Mouse (Mus musculus): ENCODE results near the gene Nav1.

Gene Nav1

GRCm38 (mm10) chr1:135579111-135579510 lies 28.0 kb downstream of the Nav1 start:
- no peak for DNase-seq

DNA sequence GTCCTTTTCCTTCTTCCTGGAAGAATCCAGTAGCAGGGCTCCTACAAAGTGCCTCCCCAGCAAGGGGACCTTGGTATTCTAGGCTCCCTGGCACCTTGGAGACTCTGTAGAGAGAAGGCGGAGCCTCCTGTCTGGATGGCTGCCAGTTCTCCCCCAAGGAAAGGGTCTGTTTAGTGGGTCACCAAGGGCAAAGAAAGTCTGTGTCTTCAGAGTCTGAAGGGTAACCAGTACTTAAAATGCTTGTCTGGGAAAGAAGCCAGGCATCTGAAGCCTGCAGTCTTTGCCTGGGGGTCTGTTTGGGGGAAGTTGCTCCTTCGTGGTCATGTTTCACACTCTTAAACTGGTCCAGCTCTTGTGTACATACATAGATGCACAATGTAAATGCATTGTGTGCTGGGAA lies 29.3 kb downstream of the Nav1 start:
- no peak for DNase-seq

DNA sequence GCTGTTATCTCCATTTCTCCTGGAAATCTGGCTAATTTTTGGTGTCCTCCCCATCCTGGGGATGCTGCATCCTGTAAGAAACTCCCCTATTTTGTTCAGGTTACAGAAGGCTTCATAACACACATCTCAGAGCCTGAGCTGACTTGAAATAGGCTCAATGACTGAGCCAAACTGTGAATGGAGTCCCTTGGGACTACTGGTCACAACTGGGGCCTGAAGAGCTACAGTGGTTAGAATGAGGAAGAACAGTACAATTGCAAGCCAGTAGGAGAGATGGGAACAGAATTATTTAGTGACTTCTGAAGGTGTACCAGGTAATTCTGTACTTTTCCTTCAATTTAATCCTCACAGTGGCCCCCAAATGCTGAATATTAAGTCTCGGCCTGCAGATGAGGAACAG lies 31.7 kb downstream of the Nav1 start:
- DNase-seq, result no peak

DNA sequence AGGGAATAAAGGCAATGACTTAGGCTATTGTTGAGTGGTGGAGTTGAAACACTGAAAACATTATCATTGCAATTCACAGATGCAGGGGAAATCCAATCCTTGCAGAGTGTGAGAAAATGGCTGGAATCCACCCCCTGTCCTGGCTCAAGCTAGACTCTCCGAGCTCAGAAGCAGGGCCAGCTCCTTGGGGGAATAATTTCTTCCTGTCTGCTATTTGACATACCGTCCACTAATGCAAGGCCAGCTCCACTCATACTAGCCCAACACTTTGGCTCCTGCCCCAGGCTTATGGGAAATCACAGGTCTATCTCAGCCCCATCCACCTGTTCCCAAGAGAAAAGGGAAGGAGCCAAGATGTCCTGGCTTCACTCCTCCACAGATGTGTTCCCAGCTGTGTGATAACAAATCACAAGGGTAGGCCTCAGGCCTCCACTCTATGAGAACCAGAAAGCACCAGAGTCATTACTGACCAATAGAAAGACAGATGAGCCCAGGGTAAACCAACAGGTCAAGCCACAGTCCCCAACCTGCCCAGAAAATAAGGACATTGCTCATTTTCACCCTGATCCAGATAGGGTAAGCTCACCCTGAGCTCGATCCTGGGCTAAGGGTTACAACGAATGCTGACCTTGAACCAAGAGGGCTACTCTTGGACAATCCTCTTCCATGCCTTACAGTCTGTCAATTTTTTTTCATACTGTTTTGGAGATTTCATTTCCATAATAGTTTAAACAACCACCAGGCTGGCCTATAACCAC lies 32.5 kb downstream of the Nav1 start:
- DNase-seq, result no peak

DNA sequence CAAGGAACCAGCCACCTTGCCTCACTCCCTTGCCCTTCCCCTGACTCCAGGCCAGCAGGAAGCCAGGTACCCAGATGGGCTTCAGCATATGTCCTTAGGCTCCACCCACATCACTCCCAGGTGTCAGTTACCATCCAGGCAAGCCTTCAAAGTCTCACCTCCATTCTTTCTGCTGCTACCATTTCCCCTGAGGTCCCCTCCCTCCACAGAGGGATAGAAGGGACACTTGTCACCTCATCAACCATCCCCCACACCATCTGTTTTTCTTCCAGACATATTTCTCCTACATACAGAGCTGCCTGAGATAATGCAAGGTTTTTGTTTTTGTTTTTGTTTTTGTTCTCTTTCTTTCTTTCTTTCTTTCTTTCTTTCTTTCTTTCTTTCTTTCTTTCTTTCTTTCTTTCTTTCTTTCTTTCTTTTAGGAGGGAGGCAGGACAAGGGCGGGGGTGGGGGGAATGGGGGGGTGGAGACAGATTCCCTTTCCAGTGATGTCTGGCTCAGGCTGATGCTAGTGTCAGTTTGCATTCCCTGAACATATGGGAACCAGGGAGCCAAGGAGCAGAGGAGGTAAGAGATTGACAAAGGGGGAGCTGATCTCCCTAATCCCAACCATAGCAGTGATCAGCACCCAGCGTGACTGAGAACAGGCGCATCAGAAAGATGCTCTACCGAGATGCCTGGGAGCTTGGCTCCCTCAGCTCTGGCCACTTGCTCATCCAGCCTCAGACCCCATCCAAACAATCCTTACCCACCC lies 34.8 kb downstream of the Nav1 start:
- DNase-seq, result no peak

DNA sequence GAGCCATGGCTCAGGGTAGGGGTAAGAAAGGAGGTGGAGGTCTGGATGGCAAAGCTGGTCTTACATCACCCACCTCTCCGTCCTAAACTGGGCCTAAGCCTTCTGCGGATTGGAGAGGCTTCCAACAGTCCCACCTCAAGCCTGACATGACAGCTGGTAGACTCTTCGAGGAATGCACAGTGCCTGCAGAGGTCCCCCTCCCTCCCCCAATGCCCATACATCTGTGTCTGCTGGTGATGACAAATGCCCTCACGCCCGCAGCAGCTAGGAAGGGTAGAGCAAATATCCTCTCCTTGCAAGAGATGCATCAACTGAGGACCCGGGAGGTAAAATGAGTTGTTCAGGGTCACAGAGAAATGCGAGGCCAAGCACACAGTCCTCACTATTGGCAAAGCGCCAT lies 39.0 kb downstream of the Nav1 start:
- DNase-seq, result no peak

DNA sequence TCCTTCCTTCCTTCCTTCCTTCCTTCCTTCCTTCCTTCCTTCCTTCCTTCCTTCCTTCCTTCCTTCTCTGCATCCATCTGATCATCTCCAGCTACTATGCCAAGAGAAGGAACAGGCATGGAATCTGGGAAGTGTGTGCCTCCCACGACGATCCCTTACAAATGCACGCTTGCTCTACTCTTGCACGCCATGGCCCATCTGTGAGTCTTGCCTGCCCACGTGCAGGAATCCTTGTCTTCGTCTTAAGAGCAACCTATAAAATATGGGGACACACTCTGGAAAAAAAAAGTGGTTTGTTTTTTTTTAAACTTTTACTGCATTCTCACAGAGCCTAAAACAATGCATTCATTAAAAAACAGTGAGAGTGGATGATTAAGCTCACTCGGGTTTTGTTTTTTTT lies 40.5 kb downstream of the Nav1 start:
- DNase-seq, result no peak

DNA sequence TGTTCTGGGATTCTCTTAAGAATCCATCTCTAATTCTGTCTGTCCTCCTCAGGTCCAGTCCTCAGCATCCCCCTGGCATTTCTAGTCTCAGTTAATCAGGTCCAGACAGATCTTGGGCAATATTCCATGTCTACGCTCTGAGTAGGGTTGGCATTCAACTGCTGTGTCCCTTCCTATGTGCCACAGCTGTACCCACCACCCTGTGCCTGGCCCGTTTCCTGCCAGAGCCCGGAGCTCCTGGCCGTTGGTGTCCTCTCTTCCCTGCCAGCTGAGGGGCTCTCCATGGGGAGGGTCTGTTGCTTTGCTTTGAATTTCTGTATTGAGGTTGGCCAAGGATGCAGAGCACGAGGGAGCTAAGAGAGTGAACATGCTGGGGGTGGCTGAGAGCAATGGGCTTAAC lies 41.3 kb downstream of the Nav1 start:
- no peak for DNase-seq

- no peak for DNase-seq
Measured at GRCm38 (mm10) chr1:135564660-135565519, 42.2 kb downstream of the Nav1 start.

DNA sequence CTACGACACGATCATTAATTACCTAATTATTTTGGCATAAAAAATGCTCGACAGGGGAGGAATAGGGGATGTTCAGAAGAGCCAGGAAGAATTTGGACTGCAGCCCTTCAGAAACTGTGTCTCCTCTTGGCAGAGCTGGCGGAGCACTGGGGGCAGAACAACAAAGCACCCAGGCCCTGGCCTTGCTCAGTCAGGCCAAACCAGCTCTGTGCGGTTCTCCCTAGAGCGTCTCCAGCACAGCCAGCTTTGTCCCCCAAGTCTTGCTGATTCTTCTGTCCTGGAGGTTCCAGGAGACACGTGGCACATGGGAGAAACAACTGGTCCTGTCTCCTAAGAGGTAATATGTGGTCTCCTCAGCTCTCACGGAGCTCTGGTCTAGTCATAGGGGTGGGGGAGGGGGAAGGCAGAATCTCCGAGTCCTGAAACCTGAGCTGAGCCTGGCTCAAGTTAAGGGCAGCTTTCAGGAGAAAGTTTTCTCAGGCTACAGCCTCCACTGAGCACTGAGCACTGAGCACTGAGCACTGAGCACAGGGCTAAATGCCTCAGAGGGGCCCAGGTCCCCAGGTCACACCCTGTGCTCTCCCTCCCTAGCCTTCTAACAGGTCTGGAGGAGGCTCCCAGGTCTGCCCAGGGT lies 43.2 kb downstream of the Nav1 start:
- DNase-seq, result peak; percentile 68

- DNase-seq, result no peak
Measured at GRCm38 (mm10) chr1:135562982-135563650, 44.0 kb downstream of the Nav1 start.

- peak; percentile 78 for DNase-seq
Measured at GRCm38 (mm10) chr1:135562115-135562514, 45.0 kb downstream of the Nav1 start.

DNA sequence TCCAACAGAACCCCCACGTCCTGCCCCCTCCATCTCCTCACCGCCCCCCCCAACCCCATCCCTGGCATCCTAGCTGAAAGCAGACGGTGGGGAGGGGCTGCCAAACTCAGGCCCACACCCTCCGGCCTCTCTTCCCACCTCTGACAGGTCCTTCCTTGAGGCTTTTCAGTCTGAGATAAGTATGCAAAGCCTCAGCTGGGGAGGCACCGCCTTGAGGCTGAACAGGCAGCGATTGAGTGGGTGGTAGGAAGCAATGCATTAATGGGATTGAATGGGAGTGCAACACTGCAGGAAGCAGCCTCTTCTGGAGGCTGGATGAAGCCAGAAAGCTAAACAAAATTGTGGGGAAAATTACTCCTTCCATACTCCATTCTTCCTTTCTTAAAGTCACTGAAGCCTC lies 45.8 kb downstream of the Nav1 start:
- DNase-seq, result no peak

GRCm38 (mm10) chr1:135557976-135558375 lies 49.1 kb downstream of the Nav1 start:
- peak; percentile 55 for DNase-seq

DNA sequence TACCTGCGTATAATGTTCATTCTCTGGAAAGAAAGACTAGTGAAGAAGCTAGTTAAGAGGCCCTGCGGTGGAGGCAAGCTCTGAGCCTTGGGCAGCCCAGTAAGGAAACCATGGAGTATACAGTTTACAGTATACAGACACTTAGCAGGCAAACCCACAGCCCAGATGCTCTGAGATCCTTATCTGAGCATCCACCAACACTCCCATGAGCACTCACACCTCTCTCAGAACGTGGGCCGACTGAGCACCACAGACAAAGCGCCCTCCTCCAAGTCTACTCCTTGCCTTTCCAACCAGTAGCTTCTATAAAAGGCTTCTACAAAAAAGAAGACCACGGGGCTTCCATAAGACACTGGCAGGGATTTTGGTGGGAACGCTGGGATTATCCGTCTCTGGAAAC lies 51.2 kb downstream of the Nav1 start:
- no peak for DNase-seq

DNA sequence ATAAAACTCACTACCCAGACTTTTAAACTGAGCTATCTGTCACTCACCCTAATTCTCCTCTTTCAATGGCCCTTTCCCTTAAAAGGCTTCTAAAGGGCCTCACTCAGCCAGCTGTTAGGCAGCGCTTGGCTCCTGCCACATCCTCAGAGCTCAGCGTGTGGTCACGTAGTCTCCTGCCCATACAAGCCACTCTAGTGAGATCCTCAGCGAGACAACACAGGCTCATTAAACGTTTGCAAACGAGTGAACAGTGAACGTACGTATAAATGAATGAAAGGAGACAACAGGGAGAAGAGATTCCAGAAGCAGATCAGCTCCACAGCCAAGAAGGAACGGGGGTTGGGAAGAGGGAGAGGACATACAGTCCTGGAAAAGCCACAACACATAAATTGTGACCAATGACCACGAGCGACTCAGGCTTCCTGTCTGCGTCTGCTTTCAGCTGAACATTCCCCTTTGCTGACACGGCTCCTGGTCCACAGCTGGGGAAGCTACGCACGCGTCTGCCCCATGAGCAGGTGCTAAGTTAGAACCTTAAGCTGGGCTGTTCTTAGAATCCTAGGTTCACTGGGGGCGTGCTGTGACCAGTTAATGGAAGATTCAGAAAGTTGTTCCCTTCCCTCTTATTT lies 52.3 kb downstream of the Nav1 start:
- DNase-seq, result peak; percentile 61

- DNase-seq, result no peak
Measured at GRCm38 (mm10) chr1:135553615-135554014, 53.5 kb downstream of the Nav1 start.

GRCm38 (mm10) chr1:135553154-135553553 lies 53.9 kb downstream of the Nav1 start:
- no peak for DNase-seq

GRCm38 (mm10) chr1:135550886-135551285 lies 56.2 kb downstream of the Nav1 start:
- no peak for DNase-seq

DNA sequence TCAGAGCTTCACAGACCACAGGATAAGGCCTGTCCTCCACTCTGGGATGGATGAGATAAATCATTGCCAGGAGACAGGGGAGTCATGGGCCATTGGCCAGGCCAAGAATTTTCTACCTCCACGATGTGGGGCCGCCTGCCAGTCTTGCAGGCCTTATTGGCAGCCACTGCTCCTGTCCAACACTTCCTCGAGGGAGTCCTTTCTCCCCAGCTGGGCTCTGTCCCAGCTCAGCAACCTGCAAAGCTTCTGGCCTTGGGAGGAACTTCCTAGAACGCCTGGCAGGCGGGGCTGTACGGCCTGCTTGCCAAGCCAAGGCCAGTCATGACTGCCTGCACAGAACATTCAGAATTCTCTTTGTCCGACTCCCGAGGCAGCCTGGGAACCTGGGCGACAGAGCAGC lies 58.3 kb downstream of the Nav1 start:
- peak; percentile 92 for DNase-seq

DNA sequence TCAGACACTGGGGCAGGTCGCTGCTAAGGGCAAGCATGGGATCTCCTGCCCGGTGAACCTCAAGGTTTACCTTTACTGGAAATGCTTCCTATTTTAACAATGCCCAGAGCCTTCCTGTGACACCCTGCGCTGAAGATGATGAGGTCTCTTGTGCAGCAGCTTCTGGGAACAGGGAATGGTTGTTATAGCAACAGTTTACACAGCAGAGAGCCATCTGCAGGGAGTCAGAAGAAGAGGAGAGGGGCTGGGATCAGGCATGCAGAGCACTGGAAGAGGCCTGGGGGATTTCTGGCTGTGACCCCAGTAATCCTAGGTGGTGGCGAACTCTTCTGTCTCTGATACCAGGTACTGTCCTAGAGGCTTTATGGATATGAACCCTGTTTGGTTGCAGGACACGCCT lies 61.0 kb downstream of the Nav1 start:
- DNase-seq, result no peak

All from kidney, postnatal 14 days (tissue).